Mouse (Mus musculus): Measurements from ENCODE around the gene Def8.

Def8 gene

GRCm38 (mm10) chr8:123423441-123423840, at the start of gene Def8:
Gene Def8 (plus strand): TSS chr8:123423527.
- DNase-seq = no peak

- peak; percentile 96 for DNase-seq
These were observed 49.1 kb upstream of the Def8 start for GRCm38 (mm10) chr8:123374239-123374578.

GRCm38 (mm10) chr8:123375701-123376100, 47.6 kb upstream of the Def8 start:
- no peak for DNase-seq

- no peak for DNase-seq
These were observed 47.2 kb upstream of the Def8 start for GRCm38 (mm10) chr8:123376106-123376505.

- DNase-seq = no peak
These were observed 41.6 kb upstream of the Def8 start for GRCm38 (mm10) chr8:123381711-123382110.

- no peak for DNase-seq
These were observed 40.8 kb upstream of the Def8 start for GRCm38 (mm10) chr8:123382516-123382915.

GRCm38 (mm10) chr8:123384883-123385540, 38.3 kb upstream of the Def8 start:
- peak; percentile 52 for DNase-seq

- DNase-seq = no peak
These were observed 36.3 kb upstream of the Def8 start for GRCm38 (mm10) chr8:123387041-123387440.

- no peak for DNase-seq
These were observed 35.5 kb upstream of the Def8 start for GRCm38 (mm10) chr8:123387801-123388200.

GRCm38 (mm10) chr8:123389026-123389425, 34.3 kb upstream of the Def8 start:
- DNase-seq = no peak

GRCm38 (mm10) chr8:123398308-123398707, 25.0 kb upstream of the Def8 start:
- no peak for DNase-seq

GRCm38 (mm10) chr8:123401936-123402335, 21.4 kb upstream of the Def8 start:
- DNase-seq = peak; percentile 40

GRCm38 (mm10) chr8:123402730-123403326, 20.5 kb upstream of the Def8 start:
- no peak for DNase-seq

- peak; percentile 80 for DNase-seq
These were observed 18.8 kb upstream of the Def8 start for GRCm38 (mm10) chr8:123404521-123404920.

- peak; percentile 84 for DNase-seq
These were observed 16.5 kb upstream of the Def8 start, which contains the start of gene Mc1r for GRCm38 (mm10) chr8:123406786-123407185. Gene Mc1r (plus strand): TSS chr8:123407107.

GRCm38 (mm10) chr8:123407612-123408011, 15.7 kb upstream of the Def8 start:
- no peak for DNase-seq

GRCm38 (mm10) chr8:123408586-123409544, 14.5 kb upstream of the Def8 start:
- DNase-seq = no peak

GRCm38 (mm10) chr8:123410049-123410587, 13.2 kb upstream of the Def8 start:
- DNase-seq = no peak

- no peak for DNase-seq
These were observed 12.5 kb upstream of the Def8 start for GRCm38 (mm10) chr8:123410788-123411187.

GRCm38 (mm10) chr8:123411246-123411645, 12.1 kb upstream of the Def8 start, which contains the start of gene Tubb3:
Gene Tubb3 (plus strand): TSS chr8:123411424.
- peak; percentile 59 for DNase-seq

- peak; percentile 51 for DNase-seq
These were observed 11.5 kb upstream of the Def8 start for GRCm38 (mm10) chr8:123411781-123412327.

- peak; percentile 44 for DNase-seq
These were observed 10.7 kb upstream of the Def8 start for GRCm38 (mm10) chr8:123412560-123413170.

Data from thymus, postnatal 14 days (tissue).